Mouse (Mus musculus): Measurements from ENCODE around the gene Flywch2.

Flywch2 gene

GRCm38 (mm10) chr17:23748026-23748425 lies 37.9 kb downstream of the Flywch2 start:
- peak; percentile 30 for DNase-seq

- no peak for DNase-seq
Observed at GRCm38 (mm10) chr17:23747471-23747870, 38.4 kb downstream of the Flywch2 start.

DNA sequence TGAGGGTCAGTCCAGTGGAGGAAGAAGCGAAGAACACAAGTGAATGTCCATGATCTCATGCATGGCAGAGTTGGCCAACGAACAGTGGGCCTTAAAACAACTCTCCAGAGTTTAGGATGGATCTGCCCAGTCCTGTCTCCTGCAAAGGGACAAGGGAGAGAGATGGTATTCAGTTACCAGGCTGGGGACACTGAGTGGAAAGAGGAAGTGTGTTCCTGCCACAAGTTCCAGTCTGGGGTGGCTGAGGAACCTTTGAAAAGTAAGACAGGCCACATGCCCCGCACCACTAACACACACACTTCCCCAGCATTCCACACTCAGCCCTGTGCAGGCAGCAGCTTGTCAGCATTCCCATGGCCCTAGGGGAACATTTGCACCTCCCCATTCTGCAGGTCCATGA lies 39.1 kb downstream of the Flywch2 start:
- no peak for DNase-seq

DNA sequence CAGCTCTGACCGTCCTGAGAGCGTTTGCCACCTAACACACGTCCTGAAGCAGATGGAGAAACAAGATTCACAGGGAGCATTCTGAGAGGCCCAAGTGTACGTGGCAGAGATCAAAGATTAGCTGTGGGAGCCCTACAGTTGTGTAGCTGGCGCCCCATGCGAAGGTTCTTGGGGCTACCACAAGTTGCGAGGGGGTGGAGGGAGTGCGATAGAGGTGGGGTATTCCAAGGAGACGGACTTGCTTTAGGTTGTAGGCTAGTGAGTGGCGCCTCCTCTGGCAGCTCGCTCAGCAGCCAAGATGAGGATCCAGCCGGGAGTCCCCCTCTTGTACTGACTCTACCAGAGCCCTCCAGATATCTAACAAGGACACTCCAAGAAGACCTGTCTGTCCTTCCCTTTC lies 39.6 kb downstream of the Flywch2 start:
- peak; percentile 37 for DNase-seq

GRCm38 (mm10) chr17:23745301-23746251 lies 40.3 kb downstream of the Flywch2 start, which contains the start of gene Kremen2:
Gene Kremen2, minus strand, starts transcription at chr17:23745833.
- peak; percentile 60 for DNase-seq

- no peak for DNase-seq
Observed at GRCm38 (mm10) chr17:23744651-23745050, 41.2 kb downstream of the Flywch2 start.

GRCm38 (mm10) chr17:23744076-23744475 lies 41.8 kb downstream of the Flywch2 start:
- DNase-seq = no peak

- DNase-seq = no peak
Observed at GRCm38 (mm10) chr17:23742941-23743340, 42.9 kb downstream of the Flywch2 start.

DNA sequence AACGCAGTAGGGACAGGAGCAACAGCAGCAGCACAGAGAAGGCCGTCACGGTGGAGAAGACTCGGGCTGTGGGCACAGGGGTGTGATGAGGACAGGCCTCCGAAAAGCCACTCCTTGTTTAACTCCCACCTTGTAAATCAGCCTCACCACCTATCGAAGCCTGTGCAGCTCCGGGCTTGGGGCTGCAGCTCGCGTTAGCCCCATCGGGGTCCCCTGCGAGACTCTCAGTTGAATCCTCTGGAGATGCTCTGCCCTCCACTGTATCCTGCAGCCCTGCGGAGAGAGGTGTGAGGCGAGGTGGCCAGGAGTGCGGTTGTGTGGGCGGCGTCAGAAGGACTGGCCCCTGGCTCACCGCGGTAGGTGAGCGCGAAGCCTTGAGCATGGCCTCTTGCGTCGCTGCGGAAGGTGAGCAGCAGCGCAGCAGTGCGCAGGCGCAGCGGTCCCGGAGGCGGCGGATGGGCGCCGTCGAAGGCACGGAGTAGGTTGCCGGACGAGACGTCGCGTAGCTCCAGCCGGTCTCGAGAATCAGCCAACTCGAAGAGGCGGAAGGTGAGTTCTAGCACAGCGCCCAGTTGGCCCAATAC lies 43.6 kb downstream of the Flywch2 start:
- DNase-seq = peak; percentile 65

DNA sequence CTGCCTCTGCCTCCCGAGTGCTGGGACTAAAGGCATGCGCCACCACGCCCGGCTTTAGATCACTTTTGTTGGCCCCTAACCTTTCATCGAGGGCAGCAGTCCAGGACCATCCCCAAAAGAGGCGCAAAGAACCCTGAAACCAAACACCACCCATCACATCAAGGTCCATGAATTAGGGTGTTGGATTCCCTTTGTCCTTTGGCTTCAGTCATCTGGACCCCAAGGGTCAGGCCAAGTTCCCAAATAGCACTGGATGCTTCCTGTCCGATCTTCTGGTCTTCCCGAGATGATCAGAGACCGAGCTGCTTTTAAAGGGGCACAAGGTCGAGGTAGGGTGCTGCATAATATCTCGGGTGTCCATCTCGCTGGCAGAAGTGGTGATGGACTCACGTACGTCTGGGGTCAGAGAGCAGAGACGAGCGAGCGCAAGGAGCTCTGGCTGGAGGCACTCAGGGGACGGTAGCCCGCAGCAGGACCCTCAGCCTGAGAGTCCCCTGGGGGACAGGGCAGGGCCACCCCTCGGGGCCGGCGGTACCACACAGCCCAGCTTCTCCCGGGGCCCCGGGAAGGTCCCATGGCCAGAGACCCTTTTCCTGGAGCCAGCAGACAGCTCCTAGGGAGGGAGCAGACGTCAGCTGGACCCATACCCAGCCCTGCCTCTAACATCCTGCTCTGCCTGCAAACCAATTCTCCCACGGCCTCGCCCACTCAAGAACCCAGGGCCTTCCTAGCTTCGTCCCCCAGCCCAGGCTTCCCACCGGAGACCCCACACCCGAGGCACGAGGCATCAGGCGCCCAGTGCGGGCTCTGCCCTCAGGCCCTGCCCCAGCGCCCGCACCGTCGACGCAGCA lies 44.3 kb downstream of the Flywch2 start:
- no peak for DNase-seq

DNA sequence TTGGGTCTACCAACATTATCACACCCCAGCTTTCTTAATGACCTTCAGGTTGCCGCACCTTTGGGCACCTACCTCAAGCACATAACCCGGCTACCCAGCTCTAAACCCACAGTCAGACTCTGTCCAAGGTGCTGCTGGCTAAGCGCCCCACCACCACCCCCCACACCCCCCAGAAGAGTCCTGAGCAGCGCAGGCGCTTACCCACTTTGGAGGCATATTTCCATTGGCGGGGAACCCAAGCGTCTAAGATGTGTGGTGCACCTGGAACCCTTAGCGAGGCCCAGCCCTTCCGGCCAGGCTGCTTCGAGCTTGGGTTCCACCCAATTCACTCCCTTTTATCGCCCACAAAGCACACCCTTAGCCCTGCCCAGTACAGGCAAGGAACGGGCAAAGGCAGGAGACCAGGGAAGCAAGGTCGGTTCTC lies 45.3 kb downstream of the Flywch2 start, which contains the start of gene Paqr4:
Gene Paqr4, minus strand, starts transcription at position 270 of the 424 bp plus-strand sequence.
- peak; percentile 39 for DNase-seq

GRCm38 (mm10) chr17:23740136-23740584 lies 45.7 kb downstream of the Flywch2 start:
- peak; percentile 75 for DNase-seq

- no peak for DNase-seq
Observed at GRCm38 (mm10) chr17:23739202-23740135, 46.4 kb downstream of the Flywch2 start.

- DNase-seq = no peak
Observed at GRCm38 (mm10) chr17:23738836-23739201, 47.1 kb downstream of the Flywch2 start.

- no peak for DNase-seq
Observed at GRCm38 (mm10) chr17:23737493-23738445, 48.1 kb downstream of the Flywch2 start.

- DNase-seq = no peak
Observed at GRCm38 (mm10) chr17:23734341-23734740, 51.5 kb downstream of the Flywch2 start.

GRCm38 (mm10) chr17:23730441-23730840 lies 55.4 kb downstream of the Flywch2 start:
- DNase-seq = no peak

Data from thymus, postnatal 14 days (tissue).